Mouse (Mus musculus) neural tube, embryonic 14.5 days (tissue): Measurements from ENCODE around the gene Ccdc84. TPM values are rescaled to one million over a fixed set of nuclear protein-coding genes. Genes with fewer than 3 reads are reported as not detected.
A peak's percentile ranks its signal among the peaks of the same experiment; 100 is the strongest.
"Not testable (repeated sequence)": the region's sequence is repeated elsewhere in the genome, so short reads cannot be mapped to it uniquely, and the experiment has no call there.

Source experiments
- ATAC-seq: fragments of 200-750 bp; cut with Nextera tagmentation; 2 replicates; pipeline ENCODE4 v1.8.0; 2017; ENCODE audit warnings: low read depth, mild to moderate bottlenecking, moderate TSS enrichment, moderate library complexity
- H3K27ac ChIP-seq: fragments of 300-500 bp; sonication (generic); 2 replicates; pipeline ENCODE4 v1.5.1; 2014; ENCODE audit warnings: low read depth, mild to moderate bottlenecking, control low read depth, low read length, moderate library complexity, mixed read lengths
- H3K27me3 ChIP-seq: fragments of 300-500 bp; sonication (generic); 2 replicates; pipeline ENCODE4 v1.6.1; 2014; ENCODE audit warnings: low read length; ENCODE audit not compliant: control insufficient read depth, insufficient read depth
- H3K36me3 ChIP-seq: fragments of 300-500 bp; sonication (generic); 2 replicates; pipeline ENCODE4 v1.6.1; 2014; ENCODE audit warnings: low read length, mixed read lengths; ENCODE audit not compliant: control insufficient read depth, insufficient read depth
- H3K4me1 ChIP-seq: fragments of 300-500 bp; sonication (generic); 2 replicates; pipeline ENCODE4 v1.6.1; 2014; ENCODE audit warnings: low read length; ENCODE audit not compliant: control insufficient read depth, insufficient read depth
- H3K4me2 ChIP-seq: fragments of 300-500 bp; sonication (generic); 2 replicates; pipeline ENCODE4 v1.6.1; 2014; ENCODE audit warnings: mild to moderate bottlenecking, low read depth, low read length, control low read depth
- H3K4me3 ChIP-seq: fragments of 300-500 bp; sonication (generic); 2 replicates; pipeline ENCODE4 v1.5.1; 2014; ENCODE audit warnings: low read depth, low read length, control low read depth, mixed read lengths
- H3K9ac ChIP-seq: fragments of 300-500 bp; sonication (generic); replicated peaks from 2 replicates; pipeline ENCODE4 v1.6.1; 2014; ENCODE audit warnings: low read depth, mild to moderate bottlenecking, control low read depth, low read length, mixed read lengths
- H3K9me3 ChIP-seq: fragments of 300-500 bp; sonication (generic); 2 replicates; pipeline ENCODE4 v1.6.1; 2016; ENCODE audit warnings: low read length; ENCODE audit not compliant: control insufficient read depth
- WGBS: fragments of 180-500 bp; shearing (Covaris S2); extraction: QIAGEN DNeasy Blood & Tissue Kit; methylation state at CpG from one replicate; pipeline ENCODE4 v1.1.7; 2014; 5-methylcytosine and 5-hydroxymethylcytosine counted together
- polyA plus RNA-seq: library from polyadenylated mRNA; unstranded; fragments of >200 nt; fragmentation: Nextera tagmentation; extraction: Ambion mirVana; gene quantifications from 2 replicates; pipeline ENCODE4 v1.2.1, GENCODE M21; 2014

Gene Ccdc84
- 31.1 and 34.5 TPM in 2 replicates for polyA plus RNA-seq

GRCm38 (mm10) chr9:44418519-44419385, at the start of gene Ccdc84:
Gene Ccdc84, minus strand, starts transcription at chr9:44418569.
- Histone ChIP-seq H3K9me3 (no peaks in the 10 kb centered on the region), H3K27ac (peak within 1 kb of the TSS; percentile 65), H3K4me3 (peak within 1 kb of the TSS; percentile 74), H3K36me3 (peaks cover 3% of the 10 kb centered on the region; the same call in 1 of the 2 replicates), H3K4me1 (0 out of 2 replicates have a peak, but pooled peaks cover 5% of the 10 kb centered on the region), H3K9ac (peak within 1 kb of the TSS; percentile 78), H3K27me3 (no peaks in the 10 kb centered on the region), H3K4me2 (peak within 1 kb of the TSS; percentile 84)
- WGBS: 78% methylated on average over 14 of the region's 14 CpGs
- ATAC-seq: 0 out of 2 replicates have a peak, but pooled peaks have one; percentile 2

GRCm38 (mm10) chr9:44461950-44462349, 43.6 kb upstream of the Ccdc84 start:
- Histone ChIP-seq H3K4me3 (no peak overlapping the region), H3K27ac (no peak overlapping the region), H3K27me3 (no peaks in the 10 kb centered on the region), H3K9ac (no peak overlapping the region), H3K4me1 (peaks cover 9% of the 10 kb centered on the region), H3K4me2 (no peak overlapping the region), H3K36me3 (no peaks in the 10 kb centered on the region), H3K9me3 (no peaks in the 10 kb centered on the region)
- WGBS: 87% methylated on average over 5 of the region's 5 CpGs
- no peak for ATAC-seq

- Histone ChIP-seq H3K4me1 (peaks cover 18% of the 10 kb centered on the region), H3K9me3 (no peaks in the 10 kb centered on the region), H3K4me3 (no peak overlapping the region), H3K9ac (peak overlapping the region; percentile 42; the same call in 1 of the 2 replicates), H3K27ac (peak overlapping the region; percentile 88), H3K27me3 (no peaks in the 10 kb centered on the region; the same call in 1 of the 2 replicates), H3K36me3 (no peaks in the 10 kb centered on the region), H3K4me2 (peak overlapping the region; percentile 33)
- peak; percentile 98 for ATAC-seq
- WGBS: 2% methylated on average over 11 of the region's 11 CpGs
These were observed 38.8 kb upstream of the Ccdc84 start for GRCm38 (mm10) chr9:44457035-44457742.

- no peak within 1 kb of the TSS for H3K9ac ChIP-seq
- H3K4me2 ChIP-seq: no peak within 1 kb of the TSS
- H3K9me3 ChIP-seq: no peaks in the 10 kb centered on the region
- 23% methylated on average over 4 of the region's 4 CpGs for WGBS
- H3K27me3 ChIP-seq: no peaks in the 10 kb centered on the region; the same call in 1 of the 2 replicates
- no peak within 1 kb of the TSS for H3K4me3 ChIP-seq
- peaks cover 18% of the 10 kb centered on the region for H3K4me1 ChIP-seq
- no peak within 1 kb of the TSS; the same call in 1 of the 2 replicates for H3K27ac ChIP-seq
- no peak for ATAC-seq
- no peaks in the 10 kb centered on the region for H3K36me3 ChIP-seq
These were observed 36.5 kb upstream of the Ccdc84 start, which contains the start of gene Upk2 for GRCm38 (mm10) chr9:44454891-44455220. Gene Upk2, minus strand, starts transcription at chr9:44454976.

GRCm38 (mm10) chr9:44454132-44454890, 35.9 kb upstream of the Ccdc84 start:
- Histone ChIP-seq H3K4me2 (no peak overlapping the region), H3K27me3 (no peaks in the 10 kb centered on the region; the same call in 1 of the 2 replicates), H3K9me3 (no peaks in the 10 kb centered on the region), H3K36me3 (no peaks in the 10 kb centered on the region), H3K4me3 (no peak overlapping the region), H3K4me1 (peaks cover 18% of the 10 kb centered on the region), H3K9ac (no peak overlapping the region), H3K27ac (no peak overlapping the region; the same call in 1 of the 2 replicates)
- WGBS: 9% methylated on average over 14 of the region's 14 CpGs
- peak; percentile 71 for ATAC-seq

GRCm38 (mm10) chr9:44450387-44450786, 32.0 kb upstream of the Ccdc84 start:
- Histone ChIP-seq H3K9ac (no peak overlapping the region), H3K27me3 (no peaks in the 10 kb centered on the region; the same call in 1 of the 2 replicates), H3K9me3 (no peaks in the 10 kb centered on the region), H3K4me3 (no peak overlapping the region), H3K36me3 (no peaks in the 10 kb centered on the region), H3K27ac (no peak overlapping the region), H3K4me1 (0 out of 2 replicates have a peak, but pooled peaks cover 3% of the 10 kb centered on the region), H3K4me2 (no peak overlapping the region)
- ATAC-seq: no peak

- not testable (repeated sequence) for H3K9me3 ChIP-seq, ATAC-seq, H3K27me3 ChIP-seq, H3K4me3 ChIP-seq, H3K36me3 ChIP-seq, H3K4me1 ChIP-seq, H3K9ac ChIP-seq, H3K27ac ChIP-seq, H3K4me2 ChIP-seq
- WGBS: 84% methylated on average over 7 of the region's 7 CpGs
These were observed 26.1 kb upstream of the Ccdc84 start for GRCm38 (mm10) chr9:44444402-44445025.

GRCm38 (mm10) chr9:44440961-44441360, 22.6 kb upstream of the Ccdc84 start, which contains the start of gene Foxr1:
Gene Foxr1, minus strand, starts transcription at chr9:44441136.
- no peak within 1 kb of the TSS for H3K4me3 ChIP-seq
- H3K4me2 ChIP-seq: no peak within 1 kb of the TSS
- H3K27me3 ChIP-seq: no peaks in the 10 kb centered on the region
- H3K9ac ChIP-seq: no peak within 1 kb of the TSS
- no peak within 1 kb of the TSS for H3K27ac ChIP-seq
- ATAC-seq: no peak
- no peaks in the 10 kb centered on the region for H3K36me3 ChIP-seq
- 75% methylated on average over 19 of the region's 19 CpGs for WGBS
- no peaks in the 10 kb centered on the region for H3K9me3 ChIP-seq
- no peaks in the 10 kb centered on the region for H3K4me1 ChIP-seq
